Mouse (Mus musculus): ENCODE measurements around the gene Fam43a. TPM values are rescaled to one million over a fixed set of nuclear protein-coding genes. Genes with fewer than 3 reads are reported as not detected.
A peak's percentile ranks its signal among the peaks of the same experiment; 100 is the strongest.

The Fam43a gene
- polyA plus RNA-seq, 1 experiment from 2014 or later, result 6.8 TPM

- ATAC-seq, result no peak
- Histone ChIP-seq H3K9ac (replicated peaks) (no peak overlapping the region), H3K4me2 (ENCODE audit: low read depth, low read length) (no peak overlapping the region), H3K4me3 (ENCODE audit: low read depth, low read length) (no peak overlapping the region), H3K27ac (ENCODE audit: low read depth) (no peak overlapping the region), H3K36me3 (replicated peaks; ENCODE audit: insufficient read depth, low read length) (no peaks in the 10 kb centered on the region), H3K4me1 (ENCODE audit: insufficient read depth) (no peaks in the 10 kb centered on the region), H3K27me3 (ENCODE audit: insufficient read depth, low read length) (no peaks in the 10 kb centered on the region), H3K9me3 (ENCODE audit: low read length) (no peaks in the 10 kb centered on the region)
- TF ChIP-seq CTCF (IDR thresholded peaks at IDR 0.05; ENCODE audit: low read depth) (no peak), EP300 (IDR thresholded peaks at IDR 0.05; ENCODE audit: low read depth) (no peak)
- DNase-seq, result no peak
- 42% methylated on average over 5 of the region's 5 CpGs for WGBS (ENCODE audit: insufficient replicate concordance)
Observed at GRCm38 (mm10) chr16:30614122-30614521, 14.6 kb downstream of the Fam43a start.

- Histone ChIP-seq H3K4me3 (ENCODE audit: low read depth, low read length) (no peak overlapping the region), H3K27ac (ENCODE audit: low read depth) (no peak overlapping the region), H3K9me3 (ENCODE audit: low read length) (no peaks in the 10 kb centered on the region), H3K27me3 (ENCODE audit: insufficient read depth, low read length) (no peaks in the 10 kb centered on the region), H3K4me2 (ENCODE audit: low read depth, low read length) (no peak overlapping the region), H3K9ac (replicated peaks) (no peak overlapping the region), H3K36me3 (replicated peaks; ENCODE audit: insufficient read depth, low read length) (no peaks in the 10 kb centered on the region), H3K4me1 (ENCODE audit: insufficient read depth) (no peaks in the 10 kb centered on the region)
- WGBS (ENCODE audit: insufficient replicate concordance), result 59% methylated on average over 6 of the region's 6 CpGs
- ATAC-seq (no peak), DNase-seq (no peak)
- no peak for TF ChIP-seq CTCF (IDR thresholded peaks at IDR 0.05; ENCODE audit: low read depth)
- no peak for TF ChIP-seq EP300 (IDR thresholded peaks at IDR 0.05; ENCODE audit: low read depth)
Observed at GRCm38 (mm10) chr16:30614705-30615317, 15.3 kb downstream of the Fam43a start.

- no peak overlapping the region for H3K4me2 ChIP-seq (ENCODE audit: low read depth, low read length)
- H3K9me3 ChIP-seq (ENCODE audit: low read length), result no peaks in the 10 kb centered on the region
- ATAC-seq, result no peak
- no peak for TF ChIP-seq EP300 (IDR thresholded peaks at IDR 0.05; ENCODE audit: low read depth)
- no peak for TF ChIP-seq CTCF (IDR thresholded peaks at IDR 0.05; ENCODE audit: low read depth)
- 78% methylated on average over 3 of the region's 3 CpGs for WGBS (ENCODE audit: insufficient replicate concordance)
- H3K4me1 ChIP-seq (ENCODE audit: insufficient read depth), result no peaks in the 10 kb centered on the region
- H3K36me3 ChIP-seq (replicated peaks; ENCODE audit: insufficient read depth, low read length), result no peaks in the 10 kb centered on the region
- no peak overlapping the region for H3K27ac ChIP-seq (ENCODE audit: low read depth)
- DNase-seq, result no peak
- H3K9ac ChIP-seq (replicated peaks), result no peak overlapping the region
- H3K4me3 ChIP-seq (ENCODE audit: low read depth, low read length), result no peak overlapping the region
- no peaks in the 10 kb centered on the region for H3K27me3 ChIP-seq (ENCODE audit: insufficient read depth, low read length)
Observed at GRCm38 (mm10) chr16:30616281-30616680, 16.8 kb downstream of the Fam43a start.

- no peak for TF ChIP-seq EP300 (IDR thresholded peaks at IDR 0.05; ENCODE audit: low read depth)
- TF ChIP-seq CTCF (IDR thresholded peaks at IDR 0.05; ENCODE audit: low read depth), result no peak
- no peak overlapping the region for H3K4me3 ChIP-seq (ENCODE audit: low read depth, low read length)
- no peaks in the 10 kb centered on the region for H3K27me3 ChIP-seq (ENCODE audit: insufficient read depth, low read length)
- no peaks in the 10 kb centered on the region for H3K9me3 ChIP-seq (ENCODE audit: low read length)
- ATAC-seq, result no peak
- H3K9ac ChIP-seq (replicated peaks), result no peak overlapping the region
- DNase-seq, result no peak
- H3K4me2 ChIP-seq (ENCODE audit: low read depth, low read length), result no peak overlapping the region
- WGBS (ENCODE audit: insufficient replicate concordance), result 42% methylated on average over 7 of the region's 7 CpGs
- no peak overlapping the region for H3K27ac ChIP-seq (ENCODE audit: low read depth)
- no peaks in the 10 kb centered on the region for H3K36me3 ChIP-seq (replicated peaks; ENCODE audit: insufficient read depth, low read length)
- no peaks in the 10 kb centered on the region for H3K4me1 ChIP-seq (ENCODE audit: insufficient read depth)
Observed at GRCm38 (mm10) chr16:30623645-30624044, 24.1 kb downstream of the Fam43a start.

- Histone ChIP-seq H3K4me2 (ENCODE audit: low read depth, low read length) (no peak overlapping the region), H3K9ac (replicated peaks) (no peak overlapping the region), H3K9me3 (ENCODE audit: low read length) (no peaks in the 10 kb centered on the region), H3K4me1 (ENCODE audit: insufficient read depth) (no peaks in the 10 kb centered on the region), H3K36me3 (replicated peaks; ENCODE audit: insufficient read depth, low read length) (no peaks in the 10 kb centered on the region), H3K27me3 (ENCODE audit: insufficient read depth, low read length) (no peaks in the 10 kb centered on the region), H3K4me3 (ENCODE audit: low read depth, low read length) (no peak overlapping the region), H3K27ac (ENCODE audit: low read depth) (no peak overlapping the region)
- DNase-seq (no peak), ATAC-seq (no peak)
- 63% methylated on average over 2 of the region's 2 CpGs for WGBS (ENCODE audit: insufficient replicate concordance)
- TF ChIP-seq EP300 (IDR thresholded peaks at IDR 0.05; ENCODE audit: low read depth) (no peak), CTCF (IDR thresholded peaks at IDR 0.05; ENCODE audit: low read depth) (0 out of 2 replicates have a peak, but pooled peaks have one; percentile 2)
Observed at GRCm38 (mm10) chr16:30624640-30625039, 25.1 kb downstream of the Fam43a start.

GRCm38 (mm10) chr16:30627586-30628337 lies 28.2 kb downstream of the Fam43a start:
- Histone ChIP-seq H3K27ac (ENCODE audit: low read depth) (no peak overlapping the region), H3K9me3 (ENCODE audit: low read length) (no peaks in the 10 kb centered on the region), H3K36me3 (replicated peaks; ENCODE audit: insufficient read depth, low read length) (no peaks in the 10 kb centered on the region), H3K4me2 (ENCODE audit: low read depth, low read length) (no peak overlapping the region), H3K4me1 (ENCODE audit: insufficient read depth) (no peaks in the 10 kb centered on the region), H3K9ac (replicated peaks) (no peak overlapping the region), H3K27me3 (ENCODE audit: insufficient read depth, low read length) (no peaks in the 10 kb centered on the region), H3K4me3 (ENCODE audit: low read depth, low read length) (no peak overlapping the region)
- ATAC-seq (no peak), DNase-seq (no peak)
- TF ChIP-seq EP300 (IDR thresholded peaks at IDR 0.05; ENCODE audit: low read depth), result no peak
- no peak for TF ChIP-seq CTCF (IDR thresholded peaks at IDR 0.05; ENCODE audit: low read depth)
- 63% methylated on average over 11 of the region's 11 CpGs for WGBS (ENCODE audit: insufficient replicate concordance)

All from liver, postnatal 0 days (tissue).